Mouse (Mus musculus) layer of hippocampus, postnatal 36 days (tissue): ENCODE data around the gene Lekr1. TPM values are rescaled to one million over a fixed set of nuclear protein-coding genes. Genes with fewer than 3 reads are reported as not detected.

Experiments
- microRNA-seq, 2 experiments: library from miRNA; unstranded; fragments of <30 nt; microRNA quantifications; one replicate each; pipeline ENCODE4 v1.2.0; 2021
- total RNA-seq, 2 experiments: library from RNA; stranded (reverse); gene quantifications; 2 replicates each; pipeline ENCODE4 v1.2.3; 2021

The Lekr1 gene
- total RNA-seq, 2 experiments from 2014 or later, result 4.1 to 6.6 TPM

Small RNA genes lying within 50 kb of the gene (microRNA-seq; reads per million reads assigned to microRNA genes)
- gene Mir8120, result 0.30 to 1.1 reads per million in 2 experiments

Other genes starting within 250 kb of the Lekr1 start
- 10 to 100 TPM; 17.7 to 19.2 TPM for gene Tiparp, start 137.8 kb upstream of the Lekr1 start, total RNA-seq